Mouse (Mus musculus): ENCODE results near the gene Dcp1b.

Dcp1b gene

GRCm38 (mm10) chr6:119235441-119235840, 60.4 kb downstream of the Dcp1b start:
- DNase-seq = no peak

GRCm38 (mm10) chr6:119236241-119236640, 61.2 kb downstream of the Dcp1b start, which contains the start of gene Cacna2d4:
Gene Cacna2d4 (plus strand): TSS chr6:119236526.
- DNase-seq = no peak

- peak; percentile 80 to 84 for DNase-seq
Measured at GRCm38 (mm10) chr6:119237427-119237989, 62.5 kb downstream of the Dcp1b start.

- DNase-seq = no peak
Measured at GRCm38 (mm10) chr6:119239341-119240005, 64.4 kb downstream of the Dcp1b start.

- DNase-seq = no peak
Measured at GRCm38 (mm10) chr6:119240256-119240655, 65.2 kb downstream of the Dcp1b start.

GRCm38 (mm10) chr6:119240871-119241705, 66.0 kb downstream of the Dcp1b start:
- DNase-seq = no peak

- DNase-seq = no peak
Measured at GRCm38 (mm10) chr6:119246082-119246481, 71.0 kb downstream of the Dcp1b start.

- no peak for DNase-seq
Measured at GRCm38 (mm10) chr6:119248578-119248977, 73.5 kb downstream of the Dcp1b start.

- DNase-seq = no peak
Measured at GRCm38 (mm10) chr6:119249726-119250125, 74.7 kb downstream of the Dcp1b start.

GRCm38 (mm10) chr6:119251704-119252103, 76.7 kb downstream of the Dcp1b start:
- no peak for DNase-seq

Data from cerebellum, adult 18-20 months (tissue).